Mouse (Mus musculus): ENCODE results near the gene Odf2l.

Gene Odf2l

GRCm38 (mm10) chr3:145140236-145140635 is 21.8 kb downstream of the Odf2l start:
- DNase-seq (ENCODE audit: low read depth, low spot score) = no peak

- DNase-seq (ENCODE audit: low read depth, low spot score) = no peak
Observed at GRCm38 (mm10) chr3:145142925-145143324, 24.5 kb downstream of the Odf2l start.

- no peak for DNase-seq (ENCODE audit: low read depth, low spot score)
Observed at GRCm38 (mm10) chr3:145143856-145144255, 25.5 kb downstream of the Odf2l start.

DNA sequence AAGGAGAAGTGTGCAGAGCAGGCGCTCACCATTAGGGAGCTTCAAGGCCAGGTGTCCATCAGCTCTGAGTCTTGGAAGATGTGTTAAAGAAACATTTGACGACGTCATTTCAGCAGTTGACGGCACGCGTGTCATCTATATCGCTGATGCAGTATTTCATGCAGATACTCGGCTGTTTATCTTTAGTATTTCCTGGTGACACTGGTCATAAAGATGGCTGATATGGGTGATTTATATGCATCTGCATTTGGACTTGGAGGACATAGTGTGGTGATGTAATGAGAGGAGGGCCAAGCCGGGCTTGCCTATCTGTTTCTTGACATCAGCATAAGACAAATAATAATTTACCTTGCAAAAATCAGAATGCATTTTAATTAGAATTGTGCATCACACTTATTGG is 28.5 kb downstream of the Odf2l start:
- no peak for DNase-seq (ENCODE audit: low read depth, low spot score)

- DNase-seq (ENCODE audit: low read depth, low spot score) = no peak
Observed at GRCm38 (mm10) chr3:145147483-145147882, 29.1 kb downstream of the Odf2l start.

GRCm38 (mm10) chr3:145147952-145148351 is 29.6 kb downstream of the Odf2l start:
- DNase-seq (ENCODE audit: low read depth, low spot score) = no peak

GRCm38 (mm10) chr3:145151092-145151491 is 32.7 kb downstream of the Odf2l start:
- no peak for DNase-seq (ENCODE audit: low read depth, low spot score)

GRCm38 (mm10) chr3:145151933-145152332 is 33.5 kb downstream of the Odf2l start:
- DNase-seq (ENCODE audit: low read depth, low spot score) = no peak

GRCm38 (mm10) chr3:145156883-145157282 is 38.5 kb downstream of the Odf2l start:
- DNase-seq (ENCODE audit: low read depth, low spot score) = no peak

- no peak for DNase-seq (ENCODE audit: low read depth, low spot score)
Observed at GRCm38 (mm10) chr3:145158441-145158840, 40.1 kb downstream of the Odf2l start.

DNA sequence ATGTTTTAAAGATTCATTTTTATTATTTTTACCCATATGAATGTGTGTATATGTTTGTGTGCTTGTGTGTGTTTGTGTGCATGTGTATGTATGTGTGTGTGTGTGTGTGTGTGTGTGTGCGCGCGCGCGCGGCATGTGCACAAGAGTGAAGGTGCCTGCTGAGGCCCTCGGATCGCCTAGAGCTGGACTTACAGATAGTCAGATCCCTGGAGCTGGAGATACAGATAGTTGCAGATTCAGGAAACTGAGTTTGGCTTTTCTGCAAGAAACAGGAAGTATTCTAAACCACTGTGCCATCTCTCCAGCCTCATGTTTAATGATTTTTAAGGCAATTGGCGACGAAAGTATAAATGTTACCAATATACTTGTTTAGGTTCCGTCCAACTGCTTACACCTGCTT is 48.4 kb downstream of the Odf2l start:
- no peak for DNase-seq (ENCODE audit: low read depth, low spot score)

DNA sequence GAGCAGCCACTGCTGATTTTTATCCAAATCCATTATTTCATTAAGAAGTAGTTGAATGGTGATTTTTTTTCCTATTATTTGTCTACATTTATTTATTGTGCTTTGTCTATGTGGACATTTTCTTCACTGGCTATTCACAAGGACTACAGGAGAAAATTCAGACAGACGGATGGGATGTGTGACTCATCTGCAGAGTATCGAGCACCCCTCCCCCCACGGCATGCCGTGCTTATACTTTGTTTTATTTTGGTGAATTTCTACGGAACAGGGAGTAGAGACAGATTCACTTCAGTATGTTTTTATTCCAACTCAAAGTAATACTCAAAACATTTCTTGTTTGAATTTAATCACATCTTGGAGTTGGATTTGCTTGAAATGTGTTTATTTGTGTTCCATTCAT is 49.4 kb downstream of the Odf2l start:
- no peak for DNase-seq (ENCODE audit: low read depth, low spot score)

GRCm38 (mm10) chr3:145168844-145169696 is 50.7 kb downstream of the Odf2l start:
- no peak for DNase-seq (ENCODE audit: low read depth, low spot score)

GRCm38 (mm10) chr3:145170028-145170427 is 51.6 kb downstream of the Odf2l start:
- DNase-seq (ENCODE audit: low read depth, low spot score) = no peak

DNA sequence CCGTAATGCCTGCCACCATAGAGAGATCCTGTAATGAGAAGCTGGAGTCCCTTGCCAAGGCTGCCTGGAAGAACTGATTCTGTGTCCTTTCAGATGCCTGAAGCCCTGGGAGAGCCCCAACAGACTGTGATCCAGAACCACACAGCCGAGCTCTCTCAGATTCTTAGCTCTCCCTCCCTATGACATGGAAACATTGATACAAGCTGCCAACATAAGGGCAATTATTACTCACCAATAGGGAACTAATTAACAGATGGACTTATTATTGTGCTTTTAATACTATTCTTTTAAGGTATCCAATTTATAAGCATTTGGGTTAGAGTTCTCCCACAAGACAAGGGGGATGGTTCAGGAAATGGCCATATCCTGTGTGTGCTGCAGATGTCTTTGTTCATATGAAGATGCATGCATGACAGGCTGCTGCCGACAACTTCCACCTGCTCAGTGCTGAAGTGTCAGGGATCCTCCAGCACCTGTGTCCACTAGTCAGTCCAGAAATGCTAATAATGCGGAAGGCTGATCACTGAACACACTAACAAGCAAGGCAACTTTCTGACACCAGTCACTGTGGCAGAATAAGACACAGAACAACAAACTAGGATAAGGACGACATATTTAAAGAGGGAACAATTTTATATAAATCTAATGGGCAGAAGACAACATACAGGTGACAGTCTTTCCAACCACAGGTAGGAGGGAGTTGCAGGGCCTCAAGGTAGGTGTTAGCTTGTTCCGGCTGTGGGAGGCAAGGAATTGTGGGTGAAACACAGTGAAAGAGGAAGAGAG is 52.4 kb downstream of the Odf2l start:
- DNase-seq (ENCODE audit: low read depth, low spot score) = no peak

DNA sequence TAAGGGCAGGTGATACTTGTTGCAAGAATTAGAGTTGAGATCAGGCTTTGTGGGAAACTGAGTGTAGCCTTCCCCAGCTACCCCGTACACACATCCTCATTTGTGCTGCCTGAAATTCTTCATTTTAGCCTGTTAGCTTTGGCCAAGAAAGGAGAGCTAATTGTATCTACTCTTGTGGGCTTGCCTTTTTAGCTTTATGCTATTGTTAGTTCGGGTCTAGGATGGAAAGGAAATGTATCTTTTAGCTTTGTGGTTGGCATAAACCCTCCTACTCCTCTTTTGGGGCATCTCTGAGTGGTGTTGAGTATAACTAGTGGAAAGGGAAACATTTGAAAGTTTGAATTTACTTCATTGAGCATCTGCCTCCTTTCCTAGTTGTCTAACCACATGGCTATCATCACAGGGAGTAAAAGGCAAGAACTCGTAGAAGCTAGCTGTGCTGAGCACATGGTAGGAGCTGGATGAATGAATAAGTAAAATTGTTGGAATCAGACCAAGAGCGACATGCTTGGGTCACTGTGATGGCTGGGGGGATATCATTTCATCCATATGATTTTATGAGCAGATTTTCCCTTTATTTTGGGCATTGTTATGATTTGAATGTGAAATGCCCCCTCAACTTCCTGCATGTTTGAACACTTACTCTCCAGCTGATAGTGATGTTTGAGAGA is 53.1 kb downstream of the Odf2l start:
- DNase-seq (ENCODE audit: low read depth, low spot score) = no peak

DNA sequence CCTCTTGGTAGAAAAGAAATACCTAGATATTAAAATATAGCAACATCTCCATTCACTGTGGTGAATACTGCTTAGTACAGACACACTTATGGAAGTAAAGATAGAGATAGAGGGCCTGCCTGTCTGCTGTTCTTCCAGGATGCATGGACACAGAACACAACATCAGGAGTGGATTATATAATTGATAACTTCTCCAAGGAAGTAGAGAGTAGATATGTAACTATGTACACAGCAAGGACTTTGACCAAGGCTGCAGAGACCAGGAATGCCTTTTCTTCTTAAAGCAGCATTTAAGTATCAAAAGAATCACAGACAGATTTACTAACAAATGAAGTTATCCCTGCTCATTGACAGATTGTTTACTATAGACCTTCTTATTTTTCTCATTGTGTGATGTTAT is 66.3 kb downstream of the Odf2l start:
- no peak for DNase-seq (ENCODE audit: low read depth, low spot score)

- DNase-seq (ENCODE audit: low read depth, low spot score) = no peak
Observed at GRCm38 (mm10) chr3:145191972-145192371, 73.6 kb downstream of the Odf2l start.

- DNase-seq (ENCODE audit: low read depth, low spot score) = no peak
Observed at GRCm38 (mm10) chr3:145195240-145195923, 77.0 kb downstream of the Odf2l start.

DNA sequence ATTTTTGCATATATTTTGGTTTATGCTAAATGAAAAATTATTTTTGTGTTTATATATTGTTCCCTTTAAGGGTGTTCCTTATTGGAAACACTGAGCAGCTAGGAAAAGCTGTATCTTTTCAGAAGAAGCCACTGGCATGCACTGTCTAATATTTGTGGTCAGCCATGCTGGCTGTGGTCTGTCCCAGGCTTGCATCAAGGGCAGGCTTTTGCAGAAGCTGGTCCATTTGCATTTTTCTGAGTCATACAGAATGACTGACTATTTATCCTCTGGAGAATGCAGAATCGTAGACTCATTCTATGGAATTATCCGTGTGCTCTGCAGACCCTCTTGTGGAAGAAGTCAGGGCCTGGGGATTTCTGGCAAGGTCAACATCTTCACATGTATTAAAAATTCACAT is 79.7 kb downstream of the Odf2l start:
- no peak for DNase-seq (ENCODE audit: low read depth, low spot score)
